Mouse (Mus musculus) lung, adult 2 months (tissue): ENCODE measurements at regions not wholly inside any gene's neighbourhood (a gene's known extent, or its start where the extent isn't known, plus 50 kb on each side); places are given as distances from the start of the nearest gene placed in this dataset.

Source experiments
- CTCF ChIP-seq: fragments of 200-500 bp; IDR thresholded peaks from 2 replicates; pipeline ENCODE4 v1.5.1; 2011; ENCODE audit warnings: mild to moderate bottlenecking, low read length, control low read depth; ENCODE audit not compliant: insufficient read depth
- POLR2A ChIP-seq: fragments of 200-500 bp; IDR thresholded peaks from 2 replicates; pipeline ENCODE4 v1.6.1; 2011; ENCODE audit warnings: low read depth, mild to moderate bottlenecking, control low read depth, low read length, borderline replicate concordance; ENCODE audit errors: extremely low read depth

- TF ChIP-seq POLR2A (no peak), CTCF (no peak)
These were observed 157.9 kb upstream of the Nlrp1b start for GRCm38 (mm10) chr11:71388411-71388810.
